Mouse (Mus musculus): Measurements from ENCODE around the gene Olfr356. TPM values are rescaled to one million over a fixed set of nuclear protein-coding genes. Genes with fewer than 3 reads are reported as not detected.

Gene Olfr356
- not detected in 2 replicates for total RNA-seq (2012; rRNA removed)

- Histone ChIP-seq H3K9me3 (ENCODE audit: control insufficient read depth, insufficient read depth, low read depth, low read length) (no peaks in the 10 kb centered on the region), H3K9ac (ENCODE audit: insufficient read depth, low read depth, low read length, poor library complexity, severe bottlenecking) (no peak within 1 kb of the TSS), H3K4me3 (ENCODE audit: insufficient read depth in 1 of 2, low read depth in 1 of 2, low read length in 2 of 2, poor library complexity in 1 of 2, severe bottlenecking in 1 of 2) (no peak within 1 kb of the TSS), H3K36me3 (ENCODE audit: control insufficient read depth, insufficient read depth, low read length, poor library complexity, severe bottlenecking) (no peaks in the 10 kb centered on the region), H3K4me1 (ENCODE audit: control insufficient read depth in 2 of 2, insufficient read depth in 2 of 2, low read length in 2 of 2, poor library complexity in 1 of 2) (no peaks in the 10 kb centered on the region), H3K27ac (ENCODE audit: insufficient read depth, low read depth, low read length, poor library complexity, severe bottlenecking) (no peak within 1 kb of the TSS)
- TF ChIP-seq MAFK (IDR thresholded peaks at IDR 0.05; ENCODE audit: insufficient read depth, low read depth, low read length): no peak
- no peak for TF ChIP-seq HCFC1 (IDR thresholded peaks at IDR 0.05; ENCODE audit: borderline replicate concordance, insufficient read depth, low read length)
- TF ChIP-seq CHD2 (IDR thresholded peaks at IDR 0.05; ENCODE audit: low read depth, low read length): no peak
- no peak for TF ChIP-seq ZNF384 (IDR thresholded peaks at IDR 0.05; ENCODE audit: low read depth, low read length)
- no peak for TF ChIP-seq ZC3H11A (IDR thresholded peaks at IDR 0.05; ENCODE audit: borderline replicate concordance, low read depth, low read length)
- no peak for DNase-seq (ENCODE audit: low read depth, low spot score)
- in situ Hi-C loops (cut with MboI; ENCODE audit: low sequenced_read_pairs in 2 of 2, unreplicated experiment in 2 of 2): no loop called here
Measured at GRCm38 (mm10) chr2:36936821-36937220, at the start of gene Olfr356. TSS of gene Olfr356 (plus strand) at chr2:36937121.

GRCm38 (mm10) chr2:36892836-36893235 is 44.1 kb upstream of the Olfr356 start, which contains the start of gene Olfr353:
TSS of gene Olfr353 (minus strand) at chr2:36892936.
- Histone ChIP-seq H3K36me3 (ENCODE audit: control insufficient read depth, insufficient read depth, low read length, poor library complexity, severe bottlenecking) (no peaks in the 10 kb centered on the region), H3K27ac (ENCODE audit: insufficient read depth, low read depth, low read length, poor library complexity, severe bottlenecking) (no peak within 1 kb of the TSS), H3K9me3 (ENCODE audit: control insufficient read depth, insufficient read depth, low read depth, low read length) (no peaks in the 10 kb centered on the region), H3K4me1 (ENCODE audit: control insufficient read depth in 2 of 2, insufficient read depth in 2 of 2, low read length in 2 of 2, poor library complexity in 1 of 2) (no peaks in the 10 kb centered on the region), H3K4me3 (ENCODE audit: insufficient read depth in 1 of 2, low read depth in 1 of 2, low read length in 2 of 2, poor library complexity in 1 of 2, severe bottlenecking in 1 of 2) (no peak within 1 kb of the TSS), H3K9ac (ENCODE audit: insufficient read depth, low read depth, low read length, poor library complexity, severe bottlenecking) (no peak within 1 kb of the TSS)
- in situ Hi-C loops (cut with MboI; ENCODE audit: low sequenced_read_pairs in 2 of 2, unreplicated experiment in 2 of 2): no loop called here
- DNase-seq (ENCODE audit: low read depth, low spot score): no peak
- no peak for TF ChIP-seq ZC3H11A (IDR thresholded peaks at IDR 0.05; ENCODE audit: borderline replicate concordance, low read depth, low read length)
- TF ChIP-seq MAFK (IDR thresholded peaks at IDR 0.05; ENCODE audit: insufficient read depth, low read depth, low read length): no peak
- TF ChIP-seq HCFC1 (IDR thresholded peaks at IDR 0.05; ENCODE audit: borderline replicate concordance, insufficient read depth, low read length): no peak
- TF ChIP-seq ZNF384 (IDR thresholded peaks at IDR 0.05; ENCODE audit: low read depth, low read length): no peak
- no peak for TF ChIP-seq CHD2 (IDR thresholded peaks at IDR 0.05; ENCODE audit: low read depth, low read length)

- H3K27ac ChIP-seq (ENCODE audit: insufficient read depth, low read depth, low read length, poor library complexity, severe bottlenecking): no peak overlapping the region
- no peak overlapping the region for H3K9ac ChIP-seq (ENCODE audit: insufficient read depth, low read depth, low read length, poor library complexity, severe bottlenecking)
- in situ Hi-C loops (cut with MboI; ENCODE audit: low sequenced_read_pairs in 2 of 2, unreplicated experiment in 2 of 2): no loop called here
- no peaks in the 10 kb centered on the region for H3K36me3 ChIP-seq (ENCODE audit: control insufficient read depth, insufficient read depth, low read length, poor library complexity, severe bottlenecking)
- H3K4me1 ChIP-seq (ENCODE audit: control insufficient read depth in 2 of 2, insufficient read depth in 2 of 2, low read length in 2 of 2, poor library complexity in 1 of 2): no peaks in the 10 kb centered on the region
- TF ChIP-seq HCFC1 (IDR thresholded peaks at IDR 0.05; ENCODE audit: borderline replicate concordance, insufficient read depth, low read length) (no peak), ZNF384 (IDR thresholded peaks at IDR 0.05; ENCODE audit: low read depth, low read length) (no peak), MAFK (IDR thresholded peaks at IDR 0.05; ENCODE audit: insufficient read depth, low read depth, low read length) (no peak), ZC3H11A (IDR thresholded peaks at IDR 0.05; ENCODE audit: borderline replicate concordance, low read depth, low read length) (no peak), CHD2 (IDR thresholded peaks at IDR 0.05; ENCODE audit: low read depth, low read length) (no peak)
- H3K9me3 ChIP-seq (ENCODE audit: control insufficient read depth, insufficient read depth, low read depth, low read length): no peaks in the 10 kb centered on the region
- H3K4me3 ChIP-seq (ENCODE audit: insufficient read depth in 1 of 2, low read depth in 1 of 2, low read length in 2 of 2, poor library complexity in 1 of 2, severe bottlenecking in 1 of 2): no peak overlapping the region
- DNase-seq (ENCODE audit: low read depth, low spot score): no peak
Measured at GRCm38 (mm10) chr2:36897114-36897513, 39.8 kb upstream of the Olfr356 start.

- TF ChIP-seq ZNF384 (IDR thresholded peaks at IDR 0.05; ENCODE audit: low read depth, low read length) (no peak), CHD2 (IDR thresholded peaks at IDR 0.05; ENCODE audit: low read depth, low read length) (no peak), ZC3H11A (IDR thresholded peaks at IDR 0.05; ENCODE audit: borderline replicate concordance, low read depth, low read length) (no peak), MAFK (IDR thresholded peaks at IDR 0.05; ENCODE audit: insufficient read depth, low read depth, low read length) (no peak), HCFC1 (IDR thresholded peaks at IDR 0.05; ENCODE audit: borderline replicate concordance, insufficient read depth, low read length) (no peak)
- Histone ChIP-seq H3K9ac (ENCODE audit: insufficient read depth, low read depth, low read length, poor library complexity, severe bottlenecking) (no peak within 1 kb of the TSS), H3K9me3 (ENCODE audit: control insufficient read depth, insufficient read depth, low read depth, low read length) (no peaks in the 10 kb centered on the region), H3K4me1 (ENCODE audit: control insufficient read depth in 2 of 2, insufficient read depth in 2 of 2, low read length in 2 of 2, poor library complexity in 1 of 2) (no peaks in the 10 kb centered on the region), H3K4me3 (ENCODE audit: insufficient read depth in 1 of 2, low read depth in 1 of 2, low read length in 2 of 2, poor library complexity in 1 of 2, severe bottlenecking in 1 of 2) (no peak within 1 kb of the TSS), H3K36me3 (ENCODE audit: control insufficient read depth, insufficient read depth, low read length, poor library complexity, severe bottlenecking) (no peaks in the 10 kb centered on the region), H3K27ac (ENCODE audit: insufficient read depth, low read depth, low read length, poor library complexity, severe bottlenecking) (no peak within 1 kb of the TSS)
- in situ Hi-C loops (cut with MboI; ENCODE audit: low sequenced_read_pairs in 2 of 2, unreplicated experiment in 2 of 2): no loop called here
- DNase-seq (ENCODE audit: low read depth, low spot score): no peak
Measured at GRCm38 (mm10) chr2:36905380-36905779, 31.5 kb upstream of the Olfr356 start, which contains the start of gene Olfr354. TSS of gene Olfr354 (plus strand) at chr2:36905680.

GRCm38 (mm10) chr2:36928797-36929196 is 8.1 kb upstream of the Olfr356 start, which contains the start of gene Olfr355:
TSS of gene Olfr355 (minus strand) at chr2:36928897.
- no peaks in the 10 kb centered on the region for H3K9me3 ChIP-seq (ENCODE audit: control insufficient read depth, insufficient read depth, low read depth, low read length)
- TF ChIP-seq ZNF384 (IDR thresholded peaks at IDR 0.05; ENCODE audit: low read depth, low read length): no peak
- TF ChIP-seq CHD2 (IDR thresholded peaks at IDR 0.05; ENCODE audit: low read depth, low read length): no peak
- no peak for TF ChIP-seq ZC3H11A (IDR thresholded peaks at IDR 0.05; ENCODE audit: borderline replicate concordance, low read depth, low read length)
- no peak for TF ChIP-seq MAFK (IDR thresholded peaks at IDR 0.05; ENCODE audit: insufficient read depth, low read depth, low read length)
- no peak for TF ChIP-seq HCFC1 (IDR thresholded peaks at IDR 0.05; ENCODE audit: borderline replicate concordance, insufficient read depth, low read length)
- H3K4me1 ChIP-seq (ENCODE audit: control insufficient read depth in 2 of 2, insufficient read depth in 2 of 2, low read length in 2 of 2, poor library complexity in 1 of 2): no peaks in the 10 kb centered on the region
- no peak within 1 kb of the TSS for H3K27ac ChIP-seq (ENCODE audit: insufficient read depth, low read depth, low read length, poor library complexity, severe bottlenecking)
- no peak within 1 kb of the TSS for H3K9ac ChIP-seq (ENCODE audit: insufficient read depth, low read depth, low read length, poor library complexity, severe bottlenecking)
- in situ Hi-C loops (cut with MboI; ENCODE audit: low sequenced_read_pairs in 2 of 2, unreplicated experiment in 2 of 2): no loop called here
- no peaks in the 10 kb centered on the region for H3K36me3 ChIP-seq (ENCODE audit: control insufficient read depth, insufficient read depth, low read length, poor library complexity, severe bottlenecking)
- no peak for DNase-seq (ENCODE audit: low read depth, low spot score)
- no peak within 1 kb of the TSS for H3K4me3 ChIP-seq (ENCODE audit: insufficient read depth in 1 of 2, low read depth in 1 of 2, low read length in 2 of 2, poor library complexity in 1 of 2, severe bottlenecking in 1 of 2)

All from ES-E14 (cell line).